Mouse (Mus musculus): Measurements from ENCODE around the gene Aff4. TPM values are rescaled to one million over a fixed set of nuclear protein-coding genes. Genes with fewer than 3 reads are reported as not detected.

The Aff4 gene
- polyA plus RNA-seq, 1 experiment from 2014 or later, result 44.8 TPM

DNA sequence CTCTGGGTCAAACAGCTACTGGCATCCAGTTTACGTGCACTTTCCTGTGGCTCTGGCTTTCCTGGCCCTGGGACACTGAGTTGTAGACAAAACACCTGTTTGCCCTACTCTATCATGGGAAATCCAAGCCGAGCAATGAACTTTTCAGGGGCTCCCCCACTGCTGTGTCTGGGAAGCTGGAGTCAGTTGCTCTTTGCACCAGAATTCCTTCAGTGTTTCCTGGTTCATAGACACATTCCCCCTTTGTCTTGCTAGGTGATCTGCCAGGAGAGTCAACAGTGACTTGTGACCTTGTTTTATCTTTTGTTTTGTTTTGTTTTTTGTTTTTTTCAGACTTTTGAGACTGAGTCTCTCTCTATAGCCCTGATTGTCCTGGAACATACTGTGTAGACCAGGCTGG, 100.7 kb downstream of the Aff4 start:
- Histone ChIP-seq H3K79me2 (ENCODE audit: inconsistent target) (no peaks in the 10 kb centered on the region), H3K4me3 (ENCODE audit: inconsistent target) (no peak overlapping the region), H3K27ac (no peak overlapping the region), H3K36me3 (ENCODE audit: inconsistent target) (no peaks in the 10 kb centered on the region)
- WGBS (ENCODE audit: missing documents), result 82% methylated on average over 2 of the region's 2 CpGs

DNA sequence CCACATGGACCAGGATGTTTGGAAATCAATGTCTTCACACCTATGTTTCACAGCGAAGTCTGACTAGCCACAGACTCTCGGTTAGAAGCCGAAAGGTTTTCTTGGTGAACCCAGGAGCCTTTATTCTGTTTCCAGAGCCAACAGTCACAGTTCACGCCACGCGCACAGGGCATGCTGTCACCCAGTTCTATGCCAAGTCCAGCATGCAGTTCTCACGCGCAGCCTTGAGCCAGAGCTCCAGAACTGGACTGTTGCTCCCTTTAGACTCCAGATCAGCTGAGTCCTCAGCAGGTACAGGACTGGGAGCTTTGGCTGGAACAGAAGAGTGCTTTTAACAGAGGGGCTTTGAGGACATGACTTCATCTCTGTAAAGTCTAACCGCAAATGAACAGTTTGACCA, 101.8 kb downstream of the Aff4 start:
- H3K36me3 ChIP-seq (ENCODE audit: inconsistent target), result no peaks in the 10 kb centered on the region
- 98% methylated on average over 9 of the region's 9 CpGs for WGBS (ENCODE audit: missing documents)
- H3K4me3 ChIP-seq (ENCODE audit: inconsistent target), result no peak overlapping the region
- no peak overlapping the region for H3K27ac ChIP-seq
- H3K79me2 ChIP-seq (ENCODE audit: inconsistent target), result no peaks in the 10 kb centered on the region

DNA sequence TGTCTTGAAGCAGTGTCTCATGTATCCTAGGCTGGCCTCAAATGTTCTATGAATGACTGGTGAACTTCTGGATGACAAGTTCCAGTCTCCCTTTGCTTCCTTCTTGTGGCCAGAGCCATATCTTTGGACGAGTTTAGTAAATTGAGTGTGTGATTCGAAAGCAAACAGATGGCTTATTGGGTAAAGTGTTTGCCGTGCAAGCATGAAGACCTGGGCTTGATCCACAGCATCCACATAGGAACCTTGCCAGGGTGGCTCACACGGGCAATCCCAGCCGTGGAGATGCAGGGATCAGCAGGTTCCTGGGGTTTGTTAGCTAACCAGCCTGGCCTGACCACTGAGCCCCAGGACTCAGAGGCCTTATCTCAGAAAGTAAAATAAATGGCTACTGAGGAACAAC, 102.4 kb downstream of the Aff4 start:
- Histone ChIP-seq H3K27ac (no peak overlapping the region), H3K79me2 (ENCODE audit: inconsistent target) (no peaks in the 10 kb centered on the region), H3K4me3 (ENCODE audit: inconsistent target) (no peak overlapping the region), H3K36me3 (ENCODE audit: inconsistent target) (no peaks in the 10 kb centered on the region)
- WGBS (ENCODE audit: missing documents), result 94% methylated on average over 5 of the region's 5 CpGs

DNA sequence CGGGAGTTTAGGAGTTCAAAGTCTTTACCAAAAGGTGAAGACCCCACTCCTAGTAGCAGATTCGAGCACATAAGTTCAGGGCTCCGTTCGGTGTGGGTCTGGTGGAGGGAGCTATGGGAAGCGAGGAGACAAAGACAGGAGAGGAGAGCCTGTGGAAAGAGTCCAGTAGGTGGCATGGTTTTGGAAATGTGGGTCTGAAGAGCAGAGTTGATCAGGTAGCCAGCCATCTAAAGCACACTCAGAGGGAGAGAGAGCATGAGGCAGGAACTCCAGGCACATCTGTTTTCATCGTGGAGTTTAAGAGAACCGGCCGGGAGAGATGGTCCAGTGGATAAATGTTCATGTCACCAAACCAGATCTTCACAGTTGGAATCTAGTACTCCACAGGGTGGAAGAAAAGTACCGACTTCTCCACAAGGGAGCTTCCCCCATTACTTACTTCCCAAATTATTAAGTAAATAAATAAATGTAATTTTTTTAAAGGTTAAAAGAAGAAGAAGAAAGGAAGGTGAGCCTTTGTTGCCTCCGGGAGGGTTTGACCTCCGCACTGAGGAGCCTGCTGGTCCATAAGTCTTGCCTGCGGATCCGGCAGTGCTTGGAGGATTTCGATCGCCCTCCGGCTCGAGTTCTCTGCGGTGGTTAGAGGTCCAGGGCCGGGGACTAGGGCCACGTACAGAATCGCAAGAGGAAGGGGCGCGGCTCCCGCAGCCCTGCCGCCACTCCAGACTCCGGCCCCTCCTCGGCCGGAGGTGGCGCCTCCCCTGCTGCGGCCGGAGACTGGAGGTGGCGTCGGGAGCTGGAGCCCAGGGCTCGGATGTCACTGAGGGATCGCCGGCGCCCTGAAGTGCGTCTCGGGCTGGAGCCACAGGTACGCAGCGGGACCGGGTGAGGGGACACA, 106.1 kb downstream of the Aff4 start, which contains the start of the genes Gm10447 and Shroom1:
Gene Gm10447 (minus strand): TSS at position 637 of the 898 bp plus-strand sequence.
Gene Shroom1 (plus strand): TSS at position 732 of the 898 bp plus-strand sequence.
- WGBS (ENCODE audit: missing documents), result 8% methylated on average over 42 of the region's 42 CpGs
- Histone ChIP-seq H3K4me3 (ENCODE audit: inconsistent target) (peak within 1 kb of the TSS; percentile 12; the same call in 1 of the 2 replicates), H3K27ac (no peak within 1 kb of the TSS), H3K36me3 (ENCODE audit: inconsistent target) (no peaks in the 10 kb centered on the region), H3K79me2 (ENCODE audit: inconsistent target) (no peaks in the 10 kb centered on the region)

DNA sequence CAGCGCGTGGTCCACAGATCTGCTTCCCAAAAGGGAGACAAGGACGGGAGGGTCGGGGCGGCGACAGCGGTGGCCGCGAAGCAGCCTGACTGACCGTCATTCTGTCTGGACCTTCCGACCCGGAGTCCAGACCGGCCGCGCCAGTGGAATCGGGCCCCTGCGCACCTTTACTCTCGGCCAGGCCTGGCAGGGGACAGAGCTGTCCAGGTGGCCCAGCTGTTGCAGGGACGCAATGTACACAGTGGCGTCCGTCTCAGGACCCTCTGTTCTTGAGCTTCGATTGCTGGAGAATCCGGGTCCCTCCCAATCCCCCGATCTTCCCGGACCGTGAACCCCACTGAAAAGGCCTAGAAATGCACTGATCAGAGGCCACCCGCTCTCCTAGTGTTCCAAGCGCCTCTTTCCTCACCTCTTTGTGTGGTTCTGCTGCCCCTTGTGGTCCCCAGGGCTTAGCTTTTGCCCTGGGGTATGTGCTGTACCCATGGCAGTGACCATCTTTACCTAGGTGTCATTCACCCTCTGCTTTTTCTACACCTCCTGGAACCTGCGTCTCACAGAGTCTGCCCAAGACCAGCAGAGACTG, 106.8 kb downstream of the Aff4 start:
- Histone ChIP-seq H3K4me3 (ENCODE audit: inconsistent target) (no peak overlapping the region), H3K27ac (no peak overlapping the region)
- WGBS (ENCODE audit: missing documents), result 28% methylated on average over 29 of the region's 29 CpGs

DNA sequence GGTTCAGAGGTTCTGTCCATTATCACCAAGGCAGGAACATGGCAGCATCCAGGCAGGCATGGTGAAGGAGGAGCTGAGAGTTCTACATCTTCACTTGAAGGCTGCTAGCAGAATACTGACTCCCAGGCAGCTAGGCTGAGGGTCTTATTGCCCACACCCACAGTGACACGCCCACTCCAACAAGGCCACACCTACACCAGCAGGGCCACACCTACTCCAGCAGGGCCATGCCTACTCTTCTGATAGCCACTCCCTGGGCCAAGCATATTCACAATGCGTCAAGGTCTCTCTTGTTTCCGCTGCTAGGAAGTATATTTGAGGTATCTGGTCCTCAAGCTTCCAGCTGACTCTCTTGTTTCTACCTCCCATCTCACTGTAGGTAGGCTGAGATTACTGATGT, 108.4 kb downstream of the Aff4 start:
- no peak overlapping the region for H3K27ac ChIP-seq
- H3K36me3 ChIP-seq (ENCODE audit: inconsistent target), result no peaks in the 10 kb centered on the region
- WGBS (ENCODE audit: missing documents), result 94% methylated on average over 3 of the region's 3 CpGs
- no peaks in the 10 kb centered on the region for H3K79me2 ChIP-seq (ENCODE audit: inconsistent target)
- H3K4me3 ChIP-seq (ENCODE audit: inconsistent target), result no peak overlapping the region

More for the DNA sequence above, 106.8 kb downstream of the Aff4 start:
- Histone ChIP-seq H3K36me3 (ENCODE audit: inconsistent target) (no peaks in the 10 kb centered on the region), H3K79me2 (ENCODE audit: inconsistent target) (no peaks in the 10 kb centered on the region)

DNA sequence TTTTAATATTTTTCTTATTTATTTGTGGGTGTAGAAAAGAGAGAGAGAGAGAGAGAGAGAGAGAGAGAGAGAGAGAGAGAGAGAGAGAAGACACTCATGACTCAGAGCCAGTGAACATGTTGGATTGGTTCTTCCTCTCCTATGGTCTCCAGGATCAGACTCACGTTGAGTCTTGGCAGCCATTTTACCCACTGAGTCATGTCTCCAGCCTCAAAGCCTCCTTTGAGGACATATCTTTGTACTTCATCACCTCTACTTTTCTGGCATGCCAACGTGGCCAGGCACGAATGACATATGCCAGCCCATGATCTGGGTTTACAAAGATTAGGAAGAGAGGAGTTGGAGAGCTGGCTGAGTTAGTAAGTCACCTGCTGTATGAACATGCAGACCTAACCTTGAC, 109.6 kb downstream of the Aff4 start:
- Histone ChIP-seq H3K79me2 (ENCODE audit: inconsistent target) (no peaks in the 10 kb centered on the region), H3K27ac (no peak overlapping the region), H3K36me3 (ENCODE audit: inconsistent target) (no peaks in the 10 kb centered on the region), H3K4me3 (ENCODE audit: inconsistent target) (no peak overlapping the region)
- WGBS (ENCODE audit: missing documents), result 69% methylated on average over 3 of the region's 3 CpGs

DNA sequence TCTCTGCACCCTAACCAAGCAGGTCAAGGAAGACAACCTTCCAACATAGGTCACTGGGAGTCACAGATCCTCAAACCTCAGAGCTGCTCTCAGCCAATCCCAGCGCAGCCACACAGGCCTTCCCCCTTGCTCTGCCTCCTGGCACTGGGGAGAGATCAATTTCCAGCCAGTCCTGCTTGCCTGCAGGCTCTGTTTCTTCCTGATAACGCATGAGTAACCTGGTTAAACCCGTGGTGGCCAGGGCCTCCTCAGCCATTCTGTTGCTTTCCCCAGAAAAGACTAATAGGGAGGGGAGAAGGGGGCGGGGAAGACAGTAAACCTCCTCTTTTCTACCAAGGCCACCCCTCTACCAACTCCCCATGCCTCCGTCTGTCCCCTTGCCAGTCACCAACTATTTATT, 111.1 kb downstream of the Aff4 start:
- Histone ChIP-seq H3K36me3 (ENCODE audit: inconsistent target) (no peaks in the 10 kb centered on the region), H3K4me3 (ENCODE audit: inconsistent target) (no peak overlapping the region), H3K79me2 (ENCODE audit: inconsistent target) (no peaks in the 10 kb centered on the region), H3K27ac (no peak overlapping the region)
- WGBS (ENCODE audit: missing documents), result 71% methylated on average over 4 of the region's 5 CpGs

DNA sequence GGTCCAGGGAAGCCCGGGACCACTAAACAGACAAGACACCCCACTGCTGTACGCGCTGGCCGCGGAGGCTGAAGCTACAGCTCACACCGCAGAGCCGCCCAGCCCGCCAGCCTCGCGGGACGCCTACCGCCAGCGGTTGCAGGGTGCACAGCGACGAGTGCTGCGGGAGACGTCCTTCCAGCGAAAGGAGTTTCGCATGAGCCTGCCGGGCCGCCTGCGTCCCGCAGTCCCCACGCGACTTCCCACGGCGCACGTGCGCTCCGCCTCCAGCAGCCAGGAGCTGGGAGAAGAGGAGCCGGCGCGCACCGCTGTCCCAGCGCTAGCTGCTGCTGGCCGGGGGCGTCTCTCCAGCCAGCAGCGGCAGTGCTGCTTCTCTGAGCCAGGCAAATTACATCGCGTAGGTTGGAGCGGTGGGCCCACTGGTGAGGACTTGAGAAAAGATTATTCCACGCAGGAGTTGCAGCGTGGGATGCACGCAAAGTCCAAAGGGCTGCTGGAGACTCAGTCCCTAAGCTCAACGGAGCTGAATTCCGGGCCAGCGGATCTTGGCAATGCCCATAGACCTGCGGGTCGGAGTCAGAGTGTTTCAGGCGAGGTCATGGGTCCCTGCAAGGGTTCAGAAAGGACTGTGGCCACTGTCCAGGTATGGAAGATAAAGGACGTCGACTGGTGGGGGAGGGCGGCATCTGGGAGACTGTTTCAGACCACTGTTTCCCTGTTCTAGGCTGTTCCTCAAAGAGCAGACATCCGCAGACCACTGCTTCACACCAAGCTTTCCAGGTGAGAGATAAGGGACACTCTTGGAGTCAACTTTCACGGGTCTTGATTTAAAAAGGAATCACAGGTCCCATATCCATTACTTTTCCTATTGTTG, 113.2 kb downstream of the Aff4 start:
- H3K79me2 ChIP-seq (ENCODE audit: inconsistent target), result no peaks in the 10 kb centered on the region
- no peaks in the 10 kb centered on the region for H3K36me3 ChIP-seq (ENCODE audit: inconsistent target)
- WGBS (ENCODE audit: missing documents), result 21% methylated on average over 46 of the region's 55 CpGs
- no peak overlapping the region for H3K4me3 ChIP-seq (ENCODE audit: inconsistent target)
- no peak overlapping the region for H3K27ac ChIP-seq

DNA sequence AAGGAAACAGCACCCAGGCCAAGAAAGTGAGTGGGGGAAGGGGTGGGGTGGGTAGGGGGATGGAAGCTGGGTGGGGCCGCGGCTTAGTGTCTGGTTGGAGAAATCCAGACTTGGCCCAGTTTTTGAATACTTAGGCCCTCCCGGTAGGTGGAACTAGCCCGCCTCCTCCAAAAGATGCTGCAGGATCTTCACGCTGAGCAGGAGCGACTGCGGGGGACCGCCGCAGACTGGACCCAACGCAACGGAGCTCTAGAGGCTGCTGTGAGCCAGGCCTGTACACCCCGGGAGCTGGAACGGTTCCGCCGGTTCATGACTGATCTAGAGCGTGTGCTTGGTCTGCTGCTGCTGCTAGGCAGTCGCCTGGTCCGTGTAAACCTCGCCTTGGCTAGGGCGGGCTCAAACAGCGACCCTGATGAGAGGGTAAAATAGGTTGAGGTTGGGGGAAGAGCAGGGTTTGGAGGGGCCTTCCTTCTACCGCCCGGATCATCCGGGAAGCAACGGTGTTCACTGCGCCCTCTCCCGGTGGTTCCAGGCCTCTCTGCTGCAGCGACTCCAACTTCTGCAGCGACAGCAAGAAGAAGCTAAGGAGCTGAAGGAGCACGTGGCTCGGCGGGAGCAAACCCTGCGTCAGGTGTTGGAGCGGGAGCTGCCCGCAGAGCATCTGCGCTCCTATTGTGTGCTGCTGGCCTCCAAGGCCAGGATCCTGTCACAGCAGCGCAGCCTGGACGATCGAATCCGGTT, 115.8 kb downstream of the Aff4 start:
- 27% methylated on average over 38 of the region's 40 CpGs for WGBS (ENCODE audit: missing documents)
- no peak overlapping the region for H3K4me3 ChIP-seq (ENCODE audit: inconsistent target)

DNA sequence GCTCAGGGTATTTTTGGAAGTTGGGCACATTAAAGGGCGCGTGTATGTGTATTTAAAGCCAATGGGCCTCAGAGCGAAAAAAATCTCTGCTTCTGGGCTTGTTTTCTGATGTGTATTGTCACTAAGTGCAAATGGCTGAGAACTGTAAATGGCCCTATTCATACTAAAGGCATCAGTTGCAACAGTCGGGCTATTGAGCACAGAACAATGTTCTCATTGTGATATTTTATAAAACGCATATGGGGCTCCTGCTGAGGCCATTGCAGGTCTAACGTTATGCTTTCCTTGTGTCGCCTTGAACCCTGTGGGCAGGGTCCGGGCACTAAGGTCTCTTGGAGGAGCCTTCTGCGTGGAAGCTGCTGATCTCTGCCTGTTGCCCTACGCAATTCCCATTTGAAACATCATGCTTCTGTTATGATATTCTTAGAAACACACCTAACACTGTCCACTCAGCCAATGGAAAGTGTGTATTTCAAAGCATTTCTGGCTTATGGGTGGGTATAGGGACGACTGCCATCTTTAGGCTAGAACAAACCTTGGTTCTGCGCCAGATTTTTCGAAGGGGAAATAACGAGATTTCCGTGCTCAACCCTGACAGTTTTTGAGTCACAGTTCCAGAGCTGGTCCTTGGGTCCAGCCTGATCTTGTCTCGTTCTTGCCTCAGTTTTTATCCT, 118.8 kb downstream of the Aff4 start:
- Histone ChIP-seq H3K4me3 (ENCODE audit: inconsistent target) (no peak overlapping the region), H3K36me3 (ENCODE audit: inconsistent target) (no peaks in the 10 kb centered on the region), H3K79me2 (ENCODE audit: inconsistent target) (no peaks in the 10 kb centered on the region), H3K27ac (no peak overlapping the region)
- 47% methylated on average over 16 of the region's 16 CpGs for WGBS (ENCODE audit: missing documents)

More for the DNA sequence above, 115.8 kb downstream of the Aff4 start:
- no peak overlapping the region for H3K27ac ChIP-seq
- no peaks in the 10 kb centered on the region for H3K36me3 ChIP-seq (ENCODE audit: inconsistent target)
- H3K79me2 ChIP-seq (ENCODE audit: inconsistent target), result no peaks in the 10 kb centered on the region

DNA sequence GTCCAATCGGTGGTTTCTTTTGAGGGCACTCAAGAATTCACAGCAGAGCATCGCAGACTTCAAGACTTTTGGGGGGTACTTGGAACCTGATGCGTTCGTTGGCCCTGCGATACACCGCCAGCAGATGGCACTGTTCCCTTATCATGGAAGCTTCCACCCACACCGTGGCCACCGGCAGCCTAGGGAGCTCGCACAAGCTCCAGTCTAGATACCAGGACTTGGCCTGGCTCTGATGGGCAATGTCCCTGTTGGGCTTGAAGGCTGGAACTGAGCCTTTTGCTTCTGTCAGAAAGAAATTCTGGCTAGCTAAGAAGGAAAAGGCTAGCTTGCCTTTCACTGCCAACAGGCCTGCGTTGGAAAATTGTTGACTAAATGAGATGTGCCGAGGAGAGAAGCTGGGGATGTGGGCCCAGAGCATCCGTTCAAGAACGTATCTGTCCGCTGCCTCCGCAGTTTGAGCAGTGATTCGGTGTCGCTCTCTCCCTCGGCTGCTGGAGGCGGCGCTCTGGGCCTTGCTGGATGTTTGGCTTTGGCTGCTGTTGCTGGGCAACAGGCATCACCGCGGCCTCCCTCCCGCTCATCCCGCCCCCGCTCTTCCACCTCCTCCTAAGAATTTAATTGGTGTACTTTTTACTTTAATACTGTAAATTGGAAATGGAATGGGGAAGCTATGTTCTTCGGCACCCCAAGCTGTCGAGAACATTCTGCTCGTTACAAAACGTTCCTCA, 119.5 kb downstream of the Aff4 start, which contains the start of gene Gm9837:
Gene Gm9837 (minus strand): TSS at position 512 of the 728 bp plus-strand sequence.
- Histone ChIP-seq H3K79me2 (ENCODE audit: inconsistent target) (no peaks in the 10 kb centered on the region), H3K36me3 (ENCODE audit: inconsistent target) (no peaks in the 10 kb centered on the region), H3K4me3 (ENCODE audit: inconsistent target) (no peak within 1 kb of the TSS), H3K27ac (no peak within 1 kb of the TSS)
- 7% methylated on average over 29 of the region's 29 CpGs for WGBS (ENCODE audit: missing documents)
